Mouse (Mus musculus) right cerebral cortex, adult 2 months (tissue): ENCODE results near the gene Rab35.

Experiments
- DNase-seq, 2 experiments: peaks; one replicate each; pipeline ENCODE4 v3.0.0; 2021 to 2022; ENCODE audit warnings: low spot score in 2 of 2

Gene Rab35

DNA sequence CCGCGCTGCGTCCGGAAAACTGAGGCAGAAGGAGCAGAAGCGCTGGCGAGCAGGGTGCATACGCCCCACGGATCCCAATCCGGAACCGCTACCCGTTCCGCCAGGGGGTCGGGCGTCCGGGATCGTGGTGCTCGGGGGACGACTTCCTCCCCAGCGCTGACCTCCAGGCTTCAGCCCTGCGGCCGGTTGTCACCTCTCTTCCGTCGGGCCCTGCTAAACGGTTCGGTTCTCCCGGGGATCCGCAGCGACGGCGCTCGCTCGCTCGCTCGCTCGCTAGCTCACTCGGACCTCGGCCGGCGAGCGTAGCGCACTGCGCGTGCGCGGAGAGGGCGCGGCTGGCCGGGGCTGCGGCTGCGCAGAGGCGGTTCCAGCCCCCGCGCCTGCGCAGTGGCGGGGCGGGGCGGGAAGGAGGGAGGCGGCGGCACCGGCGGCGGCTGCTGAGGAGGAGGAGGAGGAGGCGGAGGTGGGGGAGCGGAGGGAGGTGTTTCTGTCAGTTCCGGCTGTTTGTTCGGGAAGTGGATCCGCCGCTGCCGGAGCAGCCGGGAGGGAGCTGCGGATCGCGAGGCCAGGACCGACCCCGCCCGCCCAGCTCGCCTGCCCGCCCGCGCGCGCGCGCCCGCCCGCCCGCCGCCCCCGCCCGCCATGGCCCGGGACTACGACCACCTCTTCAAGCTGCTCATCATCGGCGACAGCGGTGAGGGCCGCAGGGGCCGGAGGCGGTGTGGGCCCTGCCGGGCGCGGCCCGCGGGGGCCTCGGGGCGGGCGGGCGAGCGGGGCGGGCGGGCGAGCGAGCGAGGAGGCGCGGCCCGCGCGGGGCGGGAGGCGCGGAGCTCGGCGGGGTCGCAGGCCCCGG lies at the start of gene Rab35:
TSS of gene Rab35 (plus strand) at position 404 of the 853 bp plus-strand sequence.
- DNase-seq: peak; percentile 84 to 89

DNA sequence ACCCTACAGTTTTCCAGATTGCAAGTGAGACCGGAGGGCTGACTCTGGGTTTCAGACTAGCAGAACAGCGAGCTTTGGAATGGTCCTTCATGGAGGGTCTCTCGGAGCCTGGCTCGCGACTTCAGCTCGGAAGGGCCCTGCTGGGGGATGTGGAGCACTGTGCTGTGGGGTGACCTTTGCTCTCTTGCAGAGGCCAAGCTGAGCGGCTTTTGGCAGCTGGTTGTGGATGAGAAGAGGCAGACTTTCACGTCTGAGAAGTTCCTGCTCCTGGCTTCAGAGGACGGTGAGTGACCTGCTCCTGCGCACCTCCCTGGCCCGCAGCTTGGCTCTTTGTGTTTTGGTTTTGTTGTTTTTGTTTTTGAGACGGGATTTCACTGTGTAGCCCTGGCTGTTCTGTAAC lies 46.1 kb upstream of the Rab35 start:
- no peak for DNase-seq

- DNase-seq: peak; percentile 22 to 34
These were observed 45.5 kb upstream of the Rab35 start for GRCm38 (mm10) chr5:115586166-115586565.

GRCm38 (mm10) chr5:115586780-115587179 lies 44.9 kb upstream of the Rab35 start:
- DNase-seq: no peak

- DNase-seq: no peak
These were observed 40.7 kb upstream of the Rab35 start for GRCm38 (mm10) chr5:115591028-115591427.

DNA sequence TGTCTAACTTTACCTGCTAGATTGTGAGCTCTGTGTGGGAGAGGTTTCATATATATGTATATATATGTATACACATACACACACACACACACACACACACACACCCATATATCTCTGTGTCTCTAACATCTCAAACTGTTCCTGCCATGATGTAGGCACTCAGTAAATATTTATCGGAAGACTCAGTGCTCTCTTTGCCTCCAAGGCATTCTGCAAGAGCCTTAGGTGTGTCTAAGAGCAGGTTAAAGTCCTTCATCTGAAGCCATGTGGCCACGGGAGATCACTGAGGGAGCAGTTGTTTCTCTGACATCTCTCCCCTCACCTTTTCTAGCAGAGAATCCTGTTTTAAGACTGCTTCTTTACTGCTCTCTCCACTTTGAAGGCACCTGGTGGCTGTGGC lies 40.2 kb upstream of the Rab35 start:
- no peak for DNase-seq

GRCm38 (mm10) chr5:115603561-115603960 lies 28.1 kb upstream of the Rab35 start:
- no peak for DNase-seq

- DNase-seq: no peak
These were observed 20.1 kb upstream of the Rab35 start for GRCm38 (mm10) chr5:115611566-115611965.

- DNase-seq: peak; percentile 50 to 51
These were observed 18.4 kb upstream of the Rab35 start for GRCm38 (mm10) chr5:115613332-115613731.

GRCm38 (mm10) chr5:115614948-115615347 lies 16.8 kb upstream of the Rab35 start:
- DNase-seq: no peak

DNA sequence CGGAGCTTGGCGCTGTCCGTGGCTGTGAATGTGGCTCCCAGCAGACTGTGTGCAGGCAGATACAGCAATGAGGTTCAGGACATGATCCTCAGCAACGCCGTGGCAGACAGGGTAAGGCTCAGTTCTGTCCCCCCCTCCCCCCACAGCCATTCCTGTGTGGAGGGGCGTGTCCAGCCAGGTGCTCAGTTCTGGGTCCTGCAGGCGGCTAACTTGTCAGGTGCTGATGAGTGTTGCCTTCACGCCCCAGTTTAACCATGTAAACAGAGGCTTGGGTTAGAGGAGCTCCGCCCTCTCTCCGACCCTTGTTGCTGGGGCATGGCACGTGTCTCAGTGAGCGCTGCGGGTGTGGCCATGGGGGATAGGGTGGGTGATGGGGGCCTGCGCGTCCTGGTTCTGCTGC lies 12.0 kb upstream of the Rab35 start:
- DNase-seq: no peak

GRCm38 (mm10) chr5:115622686-115623085 lies 9.0 kb upstream of the Rab35 start:
- DNase-seq: no peak

DNA sequence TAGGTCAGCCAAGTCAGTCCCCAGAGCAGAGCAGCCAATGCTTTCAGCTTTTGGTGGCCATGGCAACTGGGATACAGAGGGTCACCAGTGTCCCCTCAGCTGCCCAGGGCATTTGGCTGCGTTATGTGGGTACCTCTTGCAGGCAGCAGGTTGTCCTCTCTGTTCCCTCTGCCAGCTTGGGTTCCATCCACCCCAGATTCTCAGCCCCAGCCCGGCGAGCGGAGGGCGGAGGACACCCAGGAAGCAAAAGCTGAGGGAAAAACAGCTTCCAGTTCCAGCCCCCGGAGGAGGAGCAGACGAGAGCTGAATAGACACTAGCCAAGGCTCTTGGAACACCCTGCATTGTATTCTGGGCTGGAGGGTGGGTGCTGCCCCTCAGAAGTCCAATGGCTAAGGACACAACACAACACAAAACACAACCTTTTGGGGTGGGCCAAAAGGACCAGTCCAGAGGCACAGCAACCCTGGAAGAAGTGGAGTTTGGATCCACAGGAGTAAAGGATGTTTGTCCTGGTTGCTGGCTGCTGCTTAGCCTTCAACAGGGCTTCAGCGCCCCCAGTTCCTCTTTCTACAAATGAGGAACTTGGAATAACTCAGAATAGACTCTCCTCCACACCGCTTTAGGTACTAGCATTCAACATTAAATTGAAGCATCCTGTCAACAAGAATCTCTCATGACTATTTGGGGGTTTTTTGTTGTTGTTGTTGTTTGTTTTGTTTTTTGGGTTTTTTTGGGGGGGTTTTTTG lies 7.8 kb upstream of the Rab35 start:
- DNase-seq: peak in 1 of 2 experiments; percentile 46

GRCm38 (mm10) chr5:115626237-115626886 lies 5.3 kb upstream of the Rab35 start:
- no peak for DNase-seq

- no peak for DNase-seq
These were observed 3.6 kb upstream of the Rab35 start for GRCm38 (mm10) chr5:115628083-115628482.

DNA sequence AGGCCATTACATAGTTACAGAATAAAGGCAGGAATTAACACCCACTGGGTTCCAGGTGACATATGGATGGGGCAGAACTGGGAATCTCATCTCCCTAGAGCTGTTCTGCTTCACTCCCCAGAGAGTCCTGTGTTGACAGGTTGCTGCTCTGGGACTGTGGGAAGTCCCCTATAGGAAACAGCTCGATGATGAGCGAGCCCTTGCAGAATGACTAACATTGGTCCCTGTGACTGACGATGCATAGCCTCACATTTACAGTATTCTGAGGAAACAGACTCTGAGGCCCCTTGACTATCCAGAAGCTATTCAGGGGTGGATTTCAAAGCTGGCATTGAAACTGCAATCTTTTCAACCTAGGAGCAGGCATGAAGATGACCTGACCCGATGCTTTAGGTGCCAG lies 2.0 kb upstream of the Rab35 start:
- DNase-seq: no peak

GRCm38 (mm10) chr5:115630291-115630690 lies 1.4 kb upstream of the Rab35 start:
- no peak for DNase-seq

- no peak for DNase-seq
These were observed 628 bp downstream of the Rab35 start for GRCm38 (mm10) chr5:115632358-115632714.

DNA sequence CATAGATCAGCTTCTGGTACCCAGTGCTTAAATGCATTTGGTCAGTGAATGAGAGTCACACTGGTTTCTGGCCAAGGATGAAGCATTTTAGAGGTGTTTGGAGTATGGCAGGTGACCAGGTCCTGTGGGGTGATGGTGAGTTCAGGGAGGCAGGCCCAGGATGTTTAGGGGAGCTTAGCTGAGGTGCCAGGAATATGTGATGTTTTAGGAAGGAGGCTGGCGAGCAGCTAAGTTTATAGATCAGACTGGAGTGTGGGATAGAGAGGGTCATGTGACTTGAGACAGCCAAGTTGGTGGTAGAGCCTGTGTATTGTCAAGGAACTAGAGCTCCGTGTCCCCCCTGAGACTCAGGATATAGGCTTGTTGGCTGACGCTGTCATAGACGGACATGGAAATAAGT lies 1.4 kb downstream of the Rab35 start:
- DNase-seq: no peak

- no peak for DNase-seq
These were observed 2.3 kb downstream of the Rab35 start for GRCm38 (mm10) chr5:115634046-115634445.

GRCm38 (mm10) chr5:115635536-115635935 lies 3.8 kb downstream of the Rab35 start:
- DNase-seq: no peak

DNA sequence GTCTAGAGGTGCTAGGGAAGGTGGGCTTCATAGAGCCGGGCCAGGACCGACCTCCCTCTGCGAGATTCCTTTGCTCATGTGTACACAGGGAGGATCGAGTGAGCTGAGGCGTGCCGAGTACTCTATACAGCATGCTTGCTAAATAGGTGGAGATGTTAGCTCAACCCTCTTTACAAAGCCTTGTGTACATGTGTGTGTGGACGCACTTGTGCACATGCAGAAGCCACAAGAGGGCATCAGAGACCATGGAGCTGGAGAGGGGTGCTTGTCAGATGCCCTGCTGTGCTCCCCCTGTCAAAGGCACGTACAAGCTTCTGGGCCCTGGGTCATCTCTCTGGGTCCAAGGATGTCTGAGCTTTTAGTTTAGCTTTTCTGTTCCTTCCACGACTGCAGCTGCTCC lies 12.5 kb downstream of the Rab35 start:
- no peak for DNase-seq

GRCm38 (mm10) chr5:115648876-115649275 lies 17.2 kb downstream of the Rab35 start:
- DNase-seq: no peak
